Mouse (Mus musculus) forebrain, embryonic 14.5 days (tissue): ENCODE data around the gene Tlx2. TPM values are rescaled to one million over a fixed set of nuclear protein-coding genes. Genes with fewer than 3 reads are reported as not detected.
A peak's percentile ranks its signal among the peaks of the same experiment; 100 is the strongest.

Experiments
- ATAC-seq: fragments of 200-750 bp; cut with Nextera tagmentation; 2 replicates; pipeline ENCODE4 v1.8.0; 2017; ENCODE audit warnings: mild to moderate bottlenecking, moderate library complexity
- DNase-seq: peaks from one replicate; pipeline ENCODE4 v3.0.0-alpha.2; 2015; ENCODE audit warnings: low spot score
- H3K27ac ChIP-seq: fragments of 300-500 bp; sonication (generic); 2 replicates; pipeline ENCODE4 v1.5.1; 2014; ENCODE audit warnings: low read depth, mild to moderate bottlenecking, control low read depth, low read length, moderate library complexity
- H3K27me3 ChIP-seq: fragments of 300-500 bp; sonication (generic); replicated peaks from 2 replicates; pipeline ENCODE4 v1.6.1; 2014; ENCODE audit warnings: low read length, control low read depth, mixed read lengths; ENCODE audit not compliant: control insufficient read depth, insufficient read depth
- H3K36me3 ChIP-seq: fragments of 300-500 bp; sonication (generic); 2 replicates; pipeline ENCODE4 v1.6.1; 2014; ENCODE audit warnings: low read length, control low read depth; ENCODE audit not compliant: control insufficient read depth, insufficient read depth
- H3K4me1 ChIP-seq: fragments of 300-500 bp; sonication (generic); 2 replicates; pipeline ENCODE4 v1.6.1; 2014; ENCODE audit warnings: antibody characterized with exemption, low read length, control low read depth; ENCODE audit not compliant: control insufficient read depth, insufficient read depth
- H3K4me2 ChIP-seq: fragments of 300-500 bp; sonication (generic); 2 replicates; pipeline ENCODE4 v1.6.1; 2014; ENCODE audit warnings: mild to moderate bottlenecking, control low read depth, low read length
- H3K4me3 ChIP-seq: fragments of 300-500 bp; sonication (generic); 2 replicates; pipeline ENCODE4 v1.5.1; 2014; ENCODE audit warnings: low read depth, low read length, control low read depth
- H3K9ac ChIP-seq: fragments of 300-500 bp; sonication (generic); 2 replicates; pipeline ENCODE4 v1.6.1; 2014; ENCODE audit warnings: mild to moderate bottlenecking, low read length, control low read depth, moderate library complexity
- H3K9me3 ChIP-seq: fragments of 300-500 bp; sonication (generic); replicated peaks from 2 replicates; pipeline ENCODE4 v1.6.1; 2016; ENCODE audit warnings: low read length, control low read depth, mixed read lengths; ENCODE audit not compliant: control insufficient read depth
- WGBS: fragments of 180-500 bp; shearing (Covaris S2); extraction: QIAGEN DNeasy Blood & Tissue Kit; methylation state at CpG from one replicate; pipeline ENCODE4 v1.1.7; 2014; 5-methylcytosine and 5-hydroxymethylcytosine counted together
- polyA plus RNA-seq: library from polyadenylated mRNA; unstranded; fragments of >200 nt; fragmentation: Nextera tagmentation; extraction: Ambion mirVana; gene quantifications from 2 replicates; pipeline ENCODE4 v1.2.1, GENCODE M21; 2014

The Tlx2 gene
- polyA plus RNA-seq: not detected in 2 replicates

- Histone ChIP-seq H3K4me2 (0 out of 2 replicates have a peak within 1 kb of the TSS, but pooled peaks have one; percentile 16), H3K27ac (no peak within 1 kb of the TSS), H3K27me3 (peaks cover 90% of the 10 kb centered on the region), H3K4me1 (no peaks in the 10 kb centered on the region; the same call in 1 of the 2 replicates), H3K9me3 (no peaks in the 10 kb centered on the region), H3K4me3 (0 out of 2 replicates have a peak within 1 kb of the TSS, but pooled peaks have one; percentile 9), H3K9ac (no peak within 1 kb of the TSS), H3K36me3 (no peaks in the 10 kb centered on the region)
- no peak for DNase-seq
- WGBS: 0% methylated on average over 10 of the region's 10 CpGs
- no peak for ATAC-seq
Observed at GRCm38 (mm10) chr6:83070247-83070310, at the start of gene Tlx2. TSS of gene Tlx2 (minus strand) at chr6:83070293.

- no peak overlapping the region for H3K27ac ChIP-seq
- H3K4me3 ChIP-seq: peak overlapping the region; percentile 65; the same call in 1 of the 2 replicates
Observed at GRCm38 (mm10) chr6:83119734-83120051, 49.6 kb upstream of the Tlx2 start.

GRCm38 (mm10) chr6:83118825-83119733 lies 49.0 kb upstream of the Tlx2 start:
- no peak for ATAC-seq
- Histone ChIP-seq H3K27ac (no peak overlapping the region), H3K9ac (peak overlapping the region; percentile 22; the same call in 1 of the 2 replicates), H3K9me3 (no peaks in the 10 kb centered on the region), H3K4me2 (no peak overlapping the region; the same call in 1 of the 2 replicates), H3K36me3 (peaks cover 34% of the 10 kb centered on the region), H3K27me3 (no peaks in the 10 kb centered on the region), H3K4me3 (no peak overlapping the region), H3K4me1 (peaks cover 24% of the 10 kb centered on the region)
- DNase-seq: no peak
- WGBS: 80% methylated on average over 14 of the region's 14 CpGs

More at GRCm38 (mm10) chr6:83119734-83120051, 49.6 kb upstream of the Tlx2 start:
- Histone ChIP-seq H3K4me1 (peaks cover 30% of the 10 kb centered on the region), H3K27me3 (no peaks in the 10 kb centered on the region), H3K36me3 (peaks cover 34% of the 10 kb centered on the region), H3K9ac (peak overlapping the region; percentile 92; the same call in 1 of the 2 replicates), H3K9me3 (no peaks in the 10 kb centered on the region), H3K4me2 (peak overlapping the region; percentile 94)
- no peak for DNase-seq
- 81% methylated on average over 7 of the region's 7 CpGs for WGBS
- ATAC-seq: no peak

DNA sequence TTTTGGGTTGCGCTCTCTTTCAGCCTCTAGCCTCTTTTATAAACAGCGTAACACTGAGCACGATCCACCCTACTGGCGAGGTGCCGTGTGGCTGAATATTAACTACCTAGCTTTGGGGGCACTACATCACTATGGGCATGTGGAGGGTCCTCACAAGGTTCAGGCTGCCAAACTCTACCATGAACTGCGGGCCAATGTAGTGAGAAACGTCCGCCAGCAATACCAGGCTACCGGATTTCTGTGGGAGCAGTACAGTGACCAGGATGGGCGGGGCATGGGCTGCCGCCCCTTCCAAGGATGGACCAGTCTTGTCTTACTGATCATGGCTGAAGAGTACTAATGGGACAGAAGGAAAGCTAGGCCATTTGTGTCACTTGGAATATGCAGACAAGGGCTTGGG lies 48.3 kb upstream of the Tlx2 start:
- Histone ChIP-seq H3K9ac (no peak overlapping the region; the same call in 1 of the 2 replicates), H3K4me1 (peaks cover 22% of the 10 kb centered on the region), H3K27me3 (no peaks in the 10 kb centered on the region), H3K4me2 (no peak overlapping the region), H3K27ac (no peak overlapping the region), H3K9me3 (no peaks in the 10 kb centered on the region), H3K36me3 (peaks cover 32% of the 10 kb centered on the region), H3K4me3 (no peak overlapping the region)
- 78% methylated on average over 11 of the region's 11 CpGs for WGBS
- DNase-seq: no peak
- no peak for ATAC-seq

DNA sequence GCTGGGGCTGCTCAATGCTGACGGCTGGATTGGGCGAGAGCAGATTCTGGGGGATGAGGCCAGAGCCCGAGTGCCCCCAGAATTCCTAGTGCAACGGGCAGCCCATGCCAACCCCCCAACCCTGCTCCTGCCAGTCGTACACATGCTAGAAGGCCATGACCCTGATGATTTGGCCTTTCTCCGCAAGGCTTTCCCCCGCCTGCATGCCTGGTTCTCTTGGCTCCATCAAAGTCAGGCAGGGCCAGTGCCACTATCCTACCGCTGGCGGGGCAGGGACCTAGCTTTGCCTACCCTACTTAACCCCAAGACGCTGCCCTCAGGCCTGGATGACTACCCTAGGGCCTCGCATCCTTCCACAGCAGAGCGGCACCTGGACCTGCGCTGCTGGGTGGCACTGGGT lies 47.5 kb upstream of the Tlx2 start:
- 89% methylated on average over 13 of the region's 13 CpGs for WGBS
- peak overlapping the region; percentile 18; the same call in 1 of the 2 replicates for H3K27ac ChIP-seq
- H3K4me1 ChIP-seq: peaks cover 17% of the 10 kb centered on the region
- ATAC-seq: no peak
- no peak overlapping the region for H3K9ac ChIP-seq
- no peak overlapping the region for H3K4me2 ChIP-seq
- peaks cover 28% of the 10 kb centered on the region for H3K36me3 ChIP-seq
- DNase-seq: no peak
- H3K27me3 ChIP-seq: no peaks in the 10 kb centered on the region
- H3K9me3 ChIP-seq: no peaks in the 10 kb centered on the region
- no peak overlapping the region for H3K4me3 ChIP-seq

DNA sequence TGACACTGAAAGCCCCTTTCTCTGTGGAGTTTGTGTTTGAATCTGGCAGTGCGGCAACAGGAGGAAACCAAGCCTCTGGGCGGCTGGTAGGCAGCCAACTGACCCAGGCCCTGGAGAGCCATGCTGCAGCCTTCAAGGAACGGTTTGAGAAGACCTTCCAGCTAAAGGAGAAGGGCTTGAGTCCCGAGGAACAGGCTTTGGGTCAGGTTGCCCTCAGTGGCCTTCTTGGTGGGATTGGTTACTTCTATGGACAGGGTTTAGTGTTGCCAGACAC lies 47.0 kb upstream of the Tlx2 start:
- peak overlapping the region; percentile 95; the same call in 1 of the 2 replicates for H3K4me2 ChIP-seq
- H3K9me3 ChIP-seq: no peaks in the 10 kb centered on the region
- WGBS: 94% methylated on average over 4 of the region's 4 CpGs
- H3K27ac ChIP-seq: 0 out of 2 replicates have a peak overlapping the region, but pooled peaks have one; percentile 18
- no peaks in the 10 kb centered on the region for H3K27me3 ChIP-seq
- no peak for DNase-seq
- no peak for ATAC-seq
- H3K36me3 ChIP-seq: peaks cover 28% of the 10 kb centered on the region
- H3K9ac ChIP-seq: no peak overlapping the region; the same call in 1 of the 2 replicates
- no peak overlapping the region for H3K4me3 ChIP-seq
- H3K4me1 ChIP-seq: peaks cover 15% of the 10 kb centered on the region

GRCm38 (mm10) chr6:83116373-83117164 lies 46.5 kb upstream of the Tlx2 start:
- H3K4me3 ChIP-seq: peak overlapping the region; percentile 83
- no peaks in the 10 kb centered on the region for H3K9me3 ChIP-seq
- ATAC-seq (no peak), DNase-seq (no peak)
- no peaks in the 10 kb centered on the region for H3K27me3 ChIP-seq
- 81% methylated on average over 11 of the region's 11 CpGs for WGBS
- H3K4me1 ChIP-seq: peaks cover 15% of the 10 kb centered on the region
- peaks cover 28% of the 10 kb centered on the region for H3K36me3 ChIP-seq
- no peak overlapping the region; the same call in 1 of the 2 replicates for H3K27ac ChIP-seq
- H3K9ac ChIP-seq: peak overlapping the region; percentile 94
- H3K4me2 ChIP-seq: peak overlapping the region; percentile 95

DNA sequence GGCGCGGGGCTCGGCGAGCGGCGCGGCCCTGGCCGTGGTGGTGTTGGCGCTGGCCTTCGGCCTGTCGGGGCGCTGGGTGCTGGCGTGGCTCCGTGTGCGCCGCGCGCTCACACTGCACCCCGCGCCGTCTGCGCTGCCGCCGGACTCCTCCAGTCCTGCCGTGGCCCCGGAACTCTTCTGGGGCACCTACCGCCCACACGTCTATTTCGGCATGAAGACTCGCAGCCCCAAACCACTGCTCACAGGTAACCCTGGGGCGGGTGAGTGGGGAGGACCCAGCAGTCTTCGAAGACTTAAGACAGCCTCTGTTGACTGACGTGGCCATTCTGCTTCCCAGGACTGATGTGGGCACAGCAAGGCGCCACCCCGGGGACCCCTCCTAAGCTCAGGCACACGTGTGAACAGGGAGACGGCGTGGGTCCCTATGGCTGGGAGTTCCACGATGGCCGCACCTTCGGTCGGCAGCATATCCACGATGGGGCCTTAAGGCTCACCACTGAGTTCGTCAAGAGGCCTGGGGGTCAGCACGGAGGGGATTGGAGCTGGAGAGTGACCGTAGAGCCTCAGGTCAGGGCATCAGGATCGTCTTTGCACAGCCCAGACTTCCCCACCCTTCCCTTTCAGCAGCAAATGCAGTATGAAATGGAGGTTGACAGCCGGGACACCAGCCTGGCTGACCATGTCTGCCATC lies 45.7 kb upstream of the Tlx2 start:
- peaks cover 15% of the 10 kb centered on the region for H3K4me1 ChIP-seq
- DNase-seq (no peak), ATAC-seq (peak; percentile 54)
- peak overlapping the region; percentile 95 for H3K4me2 ChIP-seq
- WGBS: 2% methylated on average over 46 of the region's 48 CpGs
- H3K4me3 ChIP-seq: peak overlapping the region; percentile 83
- no peaks in the 10 kb centered on the region for H3K27me3 ChIP-seq
- no peaks in the 10 kb centered on the region for H3K9me3 ChIP-seq
- H3K36me3 ChIP-seq: peaks cover 31% of the 10 kb centered on the region
- peak overlapping the region; percentile 72 for H3K27ac ChIP-seq
- H3K9ac ChIP-seq: peak overlapping the region; percentile 94
